Mouse (Mus musculus): ENCODE measurements at regions not wholly inside any gene's neighbourhood (a gene's known extent, or its start where the extent isn't known, plus 50 kb on each side); places are given as distances from the start of the nearest gene placed in this dataset.

DNA sequence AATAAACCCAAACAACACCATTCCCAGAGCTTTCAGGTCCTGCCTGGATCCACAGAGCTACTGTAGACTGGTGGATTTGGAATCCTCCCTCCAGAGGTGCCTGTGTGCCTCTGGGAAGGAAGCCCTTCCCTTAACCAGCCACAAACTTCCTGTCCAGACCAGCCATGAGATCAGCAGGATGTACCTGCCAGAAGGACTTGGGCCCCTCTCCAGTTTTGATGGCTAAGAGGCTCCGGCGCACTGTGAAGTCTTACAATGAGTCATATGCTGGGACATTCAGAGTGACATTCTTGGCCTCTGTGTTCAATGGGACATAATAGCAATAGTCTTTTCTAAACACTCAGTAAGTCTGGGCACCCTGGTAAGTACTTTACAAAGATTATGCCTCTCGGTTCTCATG is 125.0 kb upstream of the Cdkn3 start:
- TF ChIP-seq CTCF (conservative IDR thresholded peaks at IDR 0.05; ENCODE audit: low read length) (no peak), POU5F1 (IDR thresholded peaks at IDR 0.05; ENCODE audit: borderline replicate concordance, low read length) (no peak)

All from E14TG2a.4 (cell line).